Mouse (Mus musculus): ENCODE measurements around the gene Fam57a.

DNA sequence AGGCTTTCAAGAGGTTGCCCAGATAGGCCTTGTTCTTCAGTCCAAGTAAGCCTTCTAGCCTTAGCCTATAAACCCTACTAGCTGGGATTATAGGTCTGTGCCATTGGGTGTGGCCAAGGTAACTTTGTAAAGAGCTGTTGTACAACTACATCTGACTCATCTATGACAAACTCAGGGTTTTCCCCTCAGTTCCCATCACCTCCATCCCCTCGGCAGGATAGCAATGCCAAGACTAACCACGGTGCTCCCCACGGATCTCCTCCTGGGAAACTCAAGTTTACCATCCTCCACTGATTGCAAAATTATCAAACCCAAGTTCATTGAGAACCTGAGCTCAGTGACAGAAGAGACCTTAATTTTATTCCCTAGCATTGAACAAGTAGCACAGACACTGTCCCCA is 56.7 kb downstream of the Fam57a start:
- TF ChIP-seq FLI1 (IDR thresholded peaks at IDR 0.05; ENCODE audit: low read length) (no peak), GATA1 (IDR thresholded peaks at IDR 0.05; ENCODE audit: borderline replicate concordance, low read length) (no peak)
